Mouse (Mus musculus): ENCODE measurements around the gene Fam83f.

The Fam83f gene

DNA sequence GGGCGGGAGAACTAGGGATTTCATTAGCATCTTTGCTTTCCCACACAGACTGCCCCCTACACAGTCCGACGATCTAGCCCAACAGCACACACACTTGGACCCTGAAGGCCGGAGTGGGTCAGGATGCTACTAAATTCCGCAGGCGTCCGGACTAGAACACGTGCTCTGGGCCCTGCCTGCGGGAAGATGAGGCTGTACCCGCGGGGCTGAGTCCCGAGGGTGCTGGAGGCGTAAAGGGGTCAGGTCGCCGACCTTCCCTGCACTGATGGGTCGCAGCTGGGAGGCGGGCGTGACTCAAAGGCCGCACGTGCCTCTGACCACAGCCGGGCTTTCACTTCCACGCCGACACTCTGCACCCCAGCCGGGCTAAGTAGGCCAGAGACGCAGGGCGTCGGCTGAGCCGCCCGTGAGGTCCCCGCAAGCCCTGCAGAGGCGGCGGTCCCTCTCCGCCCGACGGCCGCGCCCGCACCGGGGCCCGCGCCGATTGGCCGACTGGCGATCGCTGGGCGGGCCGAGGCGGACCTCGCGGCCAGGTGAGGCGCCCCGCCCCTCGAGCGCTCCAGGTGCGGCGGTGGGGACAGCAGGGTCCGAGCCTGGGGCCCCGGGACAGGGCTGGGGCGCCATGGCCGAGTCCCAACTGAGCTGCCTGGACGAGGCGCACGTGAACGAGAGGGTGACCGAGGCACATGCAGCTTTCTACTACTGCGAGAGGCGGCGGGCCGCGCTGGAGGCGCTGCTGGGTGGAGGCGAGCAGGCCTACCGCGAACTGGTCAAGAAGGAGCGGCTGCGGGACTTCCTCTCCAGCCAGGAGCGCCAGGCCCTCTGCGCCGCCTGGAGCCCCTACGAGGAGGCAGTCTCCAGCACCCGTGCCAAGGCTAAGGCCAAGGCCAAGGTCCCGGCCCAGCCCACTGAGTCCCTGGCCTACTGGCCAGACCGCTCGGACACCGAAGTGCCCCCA, at the start of gene Fam83f:
Fam83f (plus strand) TSS at position 553 of the 958 bp plus-strand sequence.
- DNase-seq (ENCODE audit: low read depth, low spot score) = no peak

- DNase-seq (ENCODE audit: low read depth, low spot score) = no peak
Measured at GRCm38 (mm10) chr15:80623171-80623837, 48.3 kb upstream of the Fam83f start.

GRCm38 (mm10) chr15:80626472-80626871, 45.2 kb upstream of the Fam83f start:
- DNase-seq (ENCODE audit: low read depth, low spot score) = no peak

GRCm38 (mm10) chr15:80630147-80630546, 41.5 kb upstream of the Fam83f start:
- DNase-seq (ENCODE audit: low read depth, low spot score) = no peak

GRCm38 (mm10) chr15:80630711-80631110, 40.9 kb upstream of the Fam83f start:
- DNase-seq (ENCODE audit: low read depth, low spot score) = no peak

DNA sequence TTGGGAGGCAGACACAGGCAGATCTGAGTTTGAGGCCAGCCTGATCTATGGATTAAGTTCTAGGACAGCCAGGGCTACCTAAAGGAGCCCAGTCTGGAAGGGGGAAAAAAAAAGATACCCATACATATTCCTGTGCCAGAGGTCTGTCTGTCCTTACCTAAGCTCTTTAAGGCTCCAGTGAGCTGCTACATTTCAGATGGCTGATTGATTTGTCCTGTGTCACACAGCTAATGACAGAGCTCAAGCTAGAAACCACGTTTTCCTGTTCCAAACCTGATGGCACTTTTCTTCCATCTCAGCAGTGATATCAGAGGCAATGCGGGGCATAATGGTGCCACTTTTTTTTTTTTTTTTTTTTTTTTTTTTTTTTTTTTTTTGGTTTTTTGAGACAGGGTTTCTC, 40.3 kb upstream of the Fam83f start:
- DNase-seq (ENCODE audit: low read depth, low spot score) = no peak

- no peak for DNase-seq (ENCODE audit: low read depth, low spot score)
Measured at GRCm38 (mm10) chr15:80632280-80632893, 39.3 kb upstream of the Fam83f start.

- peak; percentile 31 for DNase-seq (ENCODE audit: low read depth, low spot score)
Measured at GRCm38 (mm10) chr15:80634391-80635193, 37.1 kb upstream of the Fam83f start.

- no peak for DNase-seq (ENCODE audit: low read depth, low spot score)
Measured at GRCm38 (mm10) chr15:80636757-80637372, 34.8 kb upstream of the Fam83f start.

DNA sequence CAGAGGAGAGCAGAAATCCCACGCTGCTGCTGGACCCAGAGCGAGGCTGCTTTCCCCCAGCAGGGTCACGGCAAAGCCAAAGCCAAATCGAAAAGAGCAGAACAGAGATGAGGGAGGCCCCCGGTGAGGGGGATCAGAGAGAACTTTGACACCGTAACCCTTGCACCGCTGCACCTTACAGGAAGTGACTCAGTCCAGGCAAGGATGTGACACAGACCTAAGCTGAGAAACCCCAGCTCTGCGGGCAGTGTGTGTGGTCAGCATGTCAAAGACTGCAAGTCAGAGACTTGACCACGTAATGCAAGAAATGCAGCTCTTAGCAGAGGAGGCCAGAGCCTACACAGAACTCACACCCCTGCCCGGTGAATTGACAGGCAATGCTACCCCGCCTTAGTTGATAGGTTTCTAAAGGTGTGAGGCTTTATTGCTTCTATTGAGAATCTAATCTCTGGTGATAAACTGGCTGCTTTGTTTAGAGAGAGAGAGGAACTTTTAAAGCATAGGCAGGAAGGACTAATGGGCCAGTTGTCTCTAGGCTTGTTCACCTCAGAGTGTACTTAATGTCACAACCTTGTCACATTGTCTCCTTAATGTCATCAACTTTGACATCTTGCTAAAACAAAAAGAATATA, 32.5 kb upstream of the Fam83f start:
- no peak for DNase-seq (ENCODE audit: low read depth, low spot score)

DNA sequence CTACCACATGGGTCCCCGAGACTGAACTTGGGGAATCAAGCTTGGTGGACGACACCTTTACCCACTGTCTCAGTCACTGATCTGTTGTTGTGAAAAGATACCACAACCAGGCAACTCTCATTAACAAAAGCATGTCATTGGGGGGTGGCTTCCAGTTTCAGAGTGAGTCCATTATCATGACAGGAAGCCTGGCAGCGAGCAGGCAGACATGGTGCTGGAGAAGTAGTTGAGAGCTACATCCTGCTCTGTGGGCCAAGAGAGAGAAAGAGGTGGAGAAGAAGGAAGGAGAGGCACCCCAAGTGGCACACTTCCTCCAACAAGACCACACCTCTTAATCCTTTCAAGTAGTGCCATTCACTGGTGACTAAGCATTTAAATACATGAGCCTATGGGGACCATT, 31.8 kb upstream of the Fam83f start:
- DNase-seq (ENCODE audit: low read depth, low spot score) = no peak

- DNase-seq (ENCODE audit: low read depth, low spot score) = no peak
Measured at GRCm38 (mm10) chr15:80641702-80642435, 29.8 kb upstream of the Fam83f start.

- DNase-seq (ENCODE audit: low read depth, low spot score) = no peak
Measured at GRCm38 (mm10) chr15:80645006-80645797, 26.4 kb upstream of the Fam83f start.

DNA sequence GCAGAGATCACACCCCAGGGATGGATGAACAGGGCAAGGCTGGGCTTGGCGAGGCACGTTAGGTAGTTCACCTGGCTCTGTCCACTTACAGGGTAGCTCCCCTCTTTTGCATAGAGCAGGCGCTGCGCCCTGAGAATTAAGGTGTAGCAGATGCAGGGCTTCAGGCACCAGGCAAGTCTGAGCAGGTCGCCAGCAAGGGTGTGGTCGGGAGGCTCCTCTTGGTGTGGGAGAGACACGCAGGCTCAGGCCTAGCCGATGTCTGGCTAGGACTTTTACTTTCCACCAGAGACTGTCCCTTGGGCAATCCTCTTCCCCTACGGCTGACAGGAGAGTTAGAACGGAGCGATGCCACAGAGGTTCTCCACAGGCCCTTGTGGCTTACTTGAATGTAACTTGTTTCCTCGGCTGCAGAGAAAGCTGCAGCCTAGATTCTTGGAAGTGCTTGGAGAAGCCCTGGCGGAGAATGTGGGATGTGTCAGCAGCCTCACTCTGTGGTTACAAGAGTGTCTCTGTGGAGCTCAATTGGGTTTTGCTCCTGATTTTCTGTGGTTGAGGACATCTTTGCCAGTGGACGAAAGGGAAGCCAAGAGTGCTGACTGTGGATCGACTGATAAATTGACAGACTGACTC, 22.6 kb upstream of the Fam83f start:
- no peak for DNase-seq (ENCODE audit: low read depth, low spot score)

DNA sequence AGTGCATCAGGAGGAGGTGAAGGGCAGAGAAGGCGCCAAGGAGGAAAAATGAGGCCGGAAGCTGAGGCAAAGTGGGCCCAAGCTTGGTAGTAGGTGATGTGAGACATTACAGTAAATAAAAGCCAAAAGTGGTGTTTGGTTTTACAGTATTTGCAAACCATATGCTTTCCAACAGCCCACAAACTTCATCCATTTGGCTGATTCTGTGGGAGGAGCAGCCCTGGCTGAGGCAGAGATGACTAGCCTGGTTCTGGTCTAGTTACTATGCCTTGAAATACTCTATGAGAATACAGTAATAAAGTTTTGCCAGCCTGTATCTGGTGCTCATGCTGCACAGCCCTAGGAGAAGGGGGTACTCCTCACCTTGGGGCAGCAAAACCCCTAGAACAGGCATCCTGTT, 21.2 kb upstream of the Fam83f start:
- DNase-seq (ENCODE audit: low read depth, low spot score) = no peak

- no peak for DNase-seq (ENCODE audit: low read depth, low spot score)
Measured at GRCm38 (mm10) chr15:80653865-80654264, 17.8 kb upstream of the Fam83f start.

- DNase-seq (ENCODE audit: low read depth, low spot score) = no peak
Measured at GRCm38 (mm10) chr15:80658815-80659471, 12.7 kb upstream of the Fam83f start.

- no peak for DNase-seq (ENCODE audit: low read depth, low spot score)
Measured at GRCm38 (mm10) chr15:80660963-80661362, 10.7 kb upstream of the Fam83f start.
